Comparison of ENCODE assay signal across 21 mouse cellular contexts in genomic region chr13:113941943-113942342, GRCm38 (mm10).
A peak's percentile ranks its signal among the peaks of the same experiment; 100 is the strongest.
DNase-seq lines count a peak whose midpoint lies in the region; ATAC-seq lines count a peak whose summit lies in the region.
"Had no signal": no experiment of that assay in that cellular context is flagged by ENCODE, and none has a peak within 500 bp of the region (broad histone marks: within the 10 kb centered on the region; RNA-seq: fewer than 3 reads in every experiment).

No protein-coding gene starts in this region.

- H3K4me3 ChIP-seq in forebrain, embryonic 12.5 days (replicated peaks) = no peak overlapping the region
- no peak overlapping the region for H3K4me3 ChIP-seq in forebrain, embryonic 15.5 days
- no peak overlapping the region for H3K4me3 ChIP-seq in limb, embryonic 11.5 days (ENCODE audit: low read depth, low read length)
- no peak overlapping the region for H3K4me3 ChIP-seq in limb, embryonic 10.5 days
- H3K4me3 ChIP-seq: embryonic facial prominence, embryonic 15.5 days; erythroblast, embryonic 14.5 days; gastrocnemius, adult 2 months; heart, embryonic 10.5 days had no signal

- H3K27ac ChIP-seq in forebrain, embryonic 12.5 days = no peak overlapping the region
- H3K27ac ChIP-seq in forebrain, embryonic 15.5 days (replicated peaks) = no peak overlapping the region
- H3K27ac ChIP-seq in limb, embryonic 11.5 days (replicated peaks; ENCODE audit: low read depth, low read length) = no peak overlapping the region
- no peak overlapping the region for H3K27ac ChIP-seq in limb, embryonic 10.5 days
- H3K27ac ChIP-seq: embryonic facial prominence, embryonic 15.5 days; gastrocnemius, adult 2 months; heart, embryonic 10.5 days had no signal

- H3K27me3 ChIP-seq in forebrain, embryonic 12.5 days = no peaks in the 10 kb centered on the region
- no peaks in the 10 kb centered on the region for H3K27me3 ChIP-seq in forebrain, embryonic 15.5 days
- no peaks in the 10 kb centered on the region for H3K27me3 ChIP-seq in limb, embryonic 11.5 days (ENCODE audit: control insufficient read depth, insufficient read depth, low read length)
- H3K27me3 ChIP-seq in limb, embryonic 10.5 days (ENCODE audit: low read depth, poor library complexity, severe bottlenecking) = no peaks in the 10 kb centered on the region
- H3K27me3 ChIP-seq: embryonic facial prominence, embryonic 15.5 days; Patski had no signal

- H3K9ac ChIP-seq in forebrain, embryonic 12.5 days = no peak overlapping the region
- H3K9ac ChIP-seq in forebrain, embryonic 15.5 days (replicated peaks) = no peak overlapping the region
- no peak overlapping the region for H3K9ac ChIP-seq in limb, embryonic 11.5 days (ENCODE audit: low read length)
- H3K9ac ChIP-seq: embryonic facial prominence, embryonic 15.5 days had no signal

- no peaks in the 10 kb centered on the region for H3K4me1 ChIP-seq in forebrain, embryonic 12.5 days
- no peaks in the 10 kb centered on the region for H3K4me1 ChIP-seq in forebrain, embryonic 15.5 days
- H3K4me1 ChIP-seq in limb, embryonic 11.5 days (ENCODE audit: control insufficient read depth, insufficient read depth, low read length) = peaks cover 3% of the 10 kb centered on the region; the same call in 1 of the 2 replicates
- peaks cover 9% of the 10 kb centered on the region for H3K4me1 ChIP-seq in limb, embryonic 10.5 days

- no peaks in the 10 kb centered on the region for H3K9me3 ChIP-seq in forebrain, embryonic 12.5 days
- no peaks in the 10 kb centered on the region for H3K9me3 ChIP-seq in forebrain, embryonic 15.5 days
- no peaks in the 10 kb centered on the region for H3K9me3 ChIP-seq in limb, embryonic 11.5 days (ENCODE audit: control insufficient read depth, low read length)
- no peaks in the 10 kb centered on the region for H3K9me3 ChIP-seq in limb, embryonic 10.5 days (replicated peaks)
- H3K9me3 ChIP-seq: embryonic facial prominence, embryonic 15.5 days; heart, embryonic 10.5 days had no signal

- no peak overlapping the region for H3K4me2 ChIP-seq in forebrain, embryonic 12.5 days
- H3K4me2 ChIP-seq in forebrain, embryonic 15.5 days (replicated peaks) = no peak overlapping the region
- H3K4me2 ChIP-seq in limb, embryonic 11.5 days (ENCODE audit: low read depth, severe bottlenecking) = no peak overlapping the region
- H3K4me2 ChIP-seq: embryonic facial prominence, embryonic 15.5 days had no signal

- ATAC-seq in forebrain, embryonic 12.5 days (ENCODE audit: low FRiP score) = 0 out of 2 replicates have a peak, but pooled peaks have one; percentile 27
- ATAC-seq in forebrain, embryonic 15.5 days (replicated peaks) = no peak
- ATAC-seq in limb, embryonic 11.5 days (ENCODE audit: insufficient number of reproducible peaks, low FRiP score, low TSS enrichment, low read depth) = no peak
- no peak for ATAC-seq in inflammation-experienced regulatory T-cells, adult 6 months
- ATAC-seq: activated CD4-positive, CD25-positive, alpha-beta regulatory T cell, adult 4 months; Patski had no signal

- H3K36me3 ChIP-seq in forebrain, embryonic 12.5 days (replicated peaks) = no peaks in the 10 kb centered on the region
- H3K36me3 ChIP-seq in forebrain, embryonic 15.5 days = no peaks in the 10 kb centered on the region
- H3K36me3 ChIP-seq in limb, embryonic 11.5 days (ENCODE audit: control insufficient read depth, insufficient read depth, low read length) = no peaks in the 10 kb centered on the region
- no peaks in the 10 kb centered on the region for H3K36me3 ChIP-seq in limb, embryonic 10.5 days
- H3K36me3 ChIP-seq: embryonic facial prominence, embryonic 15.5 days; heart, embryonic 10.5 days had no signal

- 66% methylated on average over 3 of the region's 3 CpGs for WGBS in forebrain, embryonic 12.5 days
- 52% methylated on average over 3 of the region's 3 CpGs for WGBS in forebrain, embryonic 15.5 days
- WGBS in limb, embryonic 11.5 days = 88% methylated on average over 3 of the region's 3 CpGs
- WGBS in limb, embryonic 10.5 days = 91% methylated on average over 3 of the region's 3 CpGs

- DNase-seq in heart, adult 11 months = peak; percentile 14
- no peak for DNase-seq in heart, adult 9 months (ENCODE audit: low spot score in 2 of 2)
- peak; percentile 6 for DNase-seq in limb, embryonic 11.5 days (ENCODE audit: low spot score)
- no peak for DNase-seq in limb, embryonic 10.5 days (ENCODE audit: low spot score)
- DNase-seq: adrenal gland, postnatal 14 days; cerebellum, adult 18-20 months; cerebellum, adult 9-11 months; cerebellum, postnatal 36 days; gastrocnemius, adult 2 months; gastrocnemius, postnatal 25 days; heart, postnatal 14 days; kidney, adult 11 months; kidney, adult 9 months had no signal

Comparison
In these comparisons a context has a peak if more than half of its experiments do, and no peak if none do; other contexts are left out.
1. DNase-seq: peak in heart, adult 11 months (single experiment) and limb, embryonic 11.5 days (single experiment); none in heart, adult 9 months (0 of 2) and limb, embryonic 10.5 days (single experiment).